Mouse (Mus musculus) forebrain, embryonic 10.5 days (tissue): Measurements from ENCODE around the gene Ntm. TPM values are rescaled to one million over a fixed set of nuclear protein-coding genes. Genes with fewer than 3 reads are reported as not detected.

Experiments used
- DNase-seq: peaks from one replicate; pipeline ENCODE4 v3.0.0-alpha.2; 2017; ENCODE audit warnings: low spot score; ENCODE audit errors: extremely low spot score
- H3K27ac ChIP-seq: fragments of 300-500 bp; sonication (generic); 2 replicates; pipeline ENCODE4 v1.5.1; 2016; ENCODE audit warnings: mild to moderate bottlenecking
- H3K27me3 ChIP-seq: fragments of 300-500 bp; sonication (generic); 2 replicates; pipeline ENCODE4 v1.6.1; 2016; ENCODE audit warnings: mild to moderate bottlenecking; ENCODE audit not compliant: poor library complexity, severe bottlenecking
- H3K36me3 ChIP-seq: fragments of 300-500 bp; sonication (generic); replicated peaks from 2 replicates; pipeline ENCODE4 v1.6.1; 2016; ENCODE audit warnings: mild to moderate bottlenecking, moderate library complexity
- H3K4me1 ChIP-seq: fragments of 300-500 bp; sonication (generic); 2 replicates; pipeline ENCODE4 v1.6.1; 2016
- H3K4me3 ChIP-seq: fragments of 300-500 bp; sonication (generic); 2 replicates; pipeline ENCODE4 v1.5.1; 2016; ENCODE audit warnings: mild to moderate bottlenecking, moderate library complexity
- H3K9me3 ChIP-seq: fragments of 300-500 bp; sonication (generic); 2 replicates; pipeline ENCODE4 v1.6.1; 2016; ENCODE audit warnings: mild to moderate bottlenecking, moderate library complexity
- WGBS: fragments of 180-500 bp; shearing (Covaris S2); methylation state at CpG from one replicate; pipeline ENCODE4 v1.1.7; 2016; 5-methylcytosine and 5-hydroxymethylcytosine counted together
- polyA plus RNA-seq: library from polyadenylated mRNA; unstranded; fragments of >200 nt; fragmentation: Nextera tagmentation; extraction: Ambion mirVana; gene quantifications from 2 replicates; pipeline ENCODE4 v1.2.1, GENCODE M21; 2016

Ntm gene
- polyA plus RNA-seq, 1 experiment from 2014 or later: 6.5 TPM

DNA sequence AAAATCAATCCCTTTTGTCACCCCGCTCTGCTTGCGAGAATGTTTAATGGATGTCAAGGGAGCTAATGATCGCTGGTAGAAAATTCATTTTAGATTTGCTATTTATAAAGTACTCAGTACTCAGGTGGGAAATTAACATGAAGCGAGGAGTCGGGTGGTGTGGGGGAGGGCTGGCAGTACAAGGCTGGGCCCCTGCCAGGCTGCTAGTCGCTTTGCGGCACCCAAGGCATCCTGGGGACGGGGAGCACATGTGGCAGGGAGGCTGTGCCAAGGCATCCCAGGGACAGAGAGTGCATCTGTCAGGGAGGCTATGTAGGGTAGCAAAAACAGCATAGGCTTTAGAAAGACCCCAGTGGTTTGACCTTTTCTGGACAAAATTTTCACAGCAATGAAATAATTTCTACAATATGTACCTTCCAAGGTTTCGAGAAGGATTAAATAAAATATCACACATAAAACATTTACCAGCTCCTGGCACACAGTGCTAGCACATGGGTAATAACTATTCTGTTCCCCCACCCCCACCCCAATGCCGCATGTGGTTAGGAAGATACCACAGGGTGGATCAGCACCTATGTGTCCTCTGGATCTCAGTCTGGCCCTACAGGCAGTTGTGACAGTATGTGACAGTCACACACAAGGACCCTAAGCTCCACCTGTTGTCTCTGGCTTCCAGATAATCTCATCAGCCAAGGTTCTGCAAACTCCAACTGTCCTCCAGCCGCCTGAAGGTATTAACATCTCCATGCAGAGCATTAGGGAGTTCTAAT lies 20.6 kb downstream of the Ntm start:
- Histone ChIP-seq H3K4me1 (peaks cover 16% of the 10 kb centered on the region), H3K9me3 (no peaks in the 10 kb centered on the region), H3K27ac (no peak overlapping the region), H3K4me3 (no peak overlapping the region), H3K27me3 (peaks cover 51% of the 10 kb centered on the region), H3K36me3 (no peaks in the 10 kb centered on the region)
- WGBS: 71% methylated on average over 11 of the region's 11 CpGs
- DNase-seq: no peak

GRCm38 (mm10) chr9:29939517-29940034 lies 23.4 kb downstream of the Ntm start:
- no peaks in the 10 kb centered on the region for H3K36me3 ChIP-seq
- no peaks in the 10 kb centered on the region for H3K9me3 ChIP-seq
- no peak overlapping the region for H3K27ac ChIP-seq
- H3K4me3 ChIP-seq: no peak overlapping the region
- 76% methylated on average over 16 of the region's 16 CpGs for WGBS
- peaks cover 16% of the 10 kb centered on the region for H3K4me1 ChIP-seq
- DNase-seq: no peak
- peaks cover 52% of the 10 kb centered on the region for H3K27me3 ChIP-seq

DNA sequence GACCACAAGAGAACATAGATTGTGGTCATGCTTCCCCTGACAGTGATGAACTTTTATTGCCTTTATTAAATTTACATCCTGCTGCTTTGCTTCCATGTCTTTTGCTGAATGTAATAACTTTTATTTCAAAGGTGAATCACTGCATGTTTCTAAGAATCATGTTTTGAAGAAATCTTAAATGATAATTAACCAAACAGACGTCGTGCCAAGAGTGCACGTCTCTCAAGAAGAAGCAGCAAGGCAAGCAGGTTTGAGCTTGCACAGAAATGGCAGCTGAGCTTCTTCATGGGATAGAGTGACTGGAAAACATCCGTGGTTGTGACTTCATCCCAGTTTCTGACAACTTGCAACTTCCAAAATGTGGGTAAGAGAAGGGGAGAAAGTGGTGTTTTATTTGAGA lies 34.1 kb downstream of the Ntm start:
- DNase-seq: no peak
- Histone ChIP-seq H3K9me3 (no peaks in the 10 kb centered on the region), H3K36me3 (no peaks in the 10 kb centered on the region), H3K27ac (no peak overlapping the region), H3K27me3 (no peaks in the 10 kb centered on the region), H3K4me1 (peaks cover 7% of the 10 kb centered on the region; the same call in 1 of the 2 replicates), H3K4me3 (no peak overlapping the region)
- 93% methylated on average over 4 of the region's 4 CpGs for WGBS

DNA sequence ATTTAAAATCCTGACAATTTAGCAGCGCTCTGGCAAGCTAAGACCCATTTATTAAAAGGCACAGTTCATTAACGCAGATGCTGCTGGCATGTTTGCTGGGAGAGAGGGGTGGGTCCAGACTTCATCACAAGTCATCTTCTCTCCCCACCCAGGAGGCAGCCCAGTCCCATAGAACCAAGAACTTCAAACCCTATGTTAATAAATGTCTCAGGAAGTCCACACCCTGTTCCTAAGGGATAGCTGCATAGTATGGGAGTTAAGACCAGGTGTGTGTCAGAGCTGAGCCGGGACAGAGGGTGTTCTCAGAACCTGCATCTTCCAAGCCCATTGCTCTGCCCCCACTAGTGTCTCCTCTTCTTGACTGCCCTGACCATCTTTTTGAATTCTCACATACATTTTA lies 37.6 kb downstream of the Ntm start:
- peaks cover 20% of the 10 kb centered on the region for H3K27me3 ChIP-seq
- no peak overlapping the region for H3K4me3 ChIP-seq
- no peaks in the 10 kb centered on the region for H3K36me3 ChIP-seq
- no peak overlapping the region for H3K27ac ChIP-seq
- H3K9me3 ChIP-seq: no peaks in the 10 kb centered on the region
- no peak for DNase-seq
- peaks cover 21% of the 10 kb centered on the region for H3K4me1 ChIP-seq
- 81% methylated on average over 3 of the region's 3 CpGs for WGBS

DNA sequence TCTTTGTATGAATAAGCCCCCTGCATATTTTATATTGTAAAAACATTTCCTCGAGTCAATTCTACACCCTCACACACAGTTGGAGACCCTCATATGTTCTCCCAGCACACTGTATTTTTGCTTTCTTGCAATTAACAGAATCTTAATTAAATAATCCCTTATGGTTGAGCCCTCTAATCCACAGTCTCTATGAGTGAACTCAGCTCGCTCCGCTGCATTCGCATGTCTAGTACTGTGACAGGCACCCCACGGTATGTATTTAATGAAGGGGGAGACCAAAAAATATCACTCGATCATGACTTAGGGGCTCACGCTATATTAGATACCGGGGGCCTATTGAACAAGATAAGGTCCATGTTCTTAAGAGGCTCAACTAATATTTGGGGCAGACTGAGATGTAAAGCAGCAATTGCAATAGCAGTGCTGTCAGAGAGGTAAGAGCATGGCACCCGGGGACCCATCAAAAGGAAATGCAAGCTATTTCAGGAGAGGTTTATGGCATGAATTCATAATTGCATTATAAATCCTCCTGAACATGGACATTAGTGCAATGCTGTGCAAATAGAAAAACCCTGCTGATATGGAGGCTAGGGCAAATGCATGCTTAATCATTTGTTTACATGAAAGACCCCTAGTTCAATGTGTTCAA lies 64.4 kb downstream of the Ntm start:
- 82% methylated on average over 9 of the region's 9 CpGs for WGBS
- H3K4me1 ChIP-seq: no peaks in the 10 kb centered on the region
- DNase-seq: no peak

DNA sequence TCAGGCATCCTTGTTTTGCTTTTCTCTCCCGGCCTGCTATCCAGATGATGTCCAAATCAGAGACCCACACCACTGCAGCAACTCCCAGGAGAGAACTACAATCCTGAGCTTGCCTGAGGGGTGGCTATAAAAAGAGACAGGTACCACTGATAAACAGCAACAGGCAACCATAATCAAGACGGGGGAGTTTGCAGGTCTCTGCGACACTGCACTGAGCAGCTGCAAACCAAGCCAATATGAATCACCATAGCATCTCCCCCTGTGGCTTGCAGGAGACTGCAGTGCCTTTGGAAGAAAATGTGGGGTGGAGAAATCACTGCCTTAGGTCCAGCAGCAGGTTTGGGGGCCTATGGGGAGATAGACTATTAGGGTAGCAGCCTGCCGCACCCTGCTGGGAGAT lies 65.5 kb downstream of the Ntm start:
- 74% methylated on average over 4 of the region's 4 CpGs for WGBS
- H3K4me3 ChIP-seq: no peak overlapping the region
- no peaks in the 10 kb centered on the region for H3K4me1 ChIP-seq
- no peaks in the 10 kb centered on the region for H3K9me3 ChIP-seq
- no peaks in the 10 kb centered on the region for H3K36me3 ChIP-seq
- no peaks in the 10 kb centered on the region for H3K27me3 ChIP-seq
- H3K27ac ChIP-seq: no peak overlapping the region
- no peak for DNase-seq

More for the DNA sequence above, 64.4 kb downstream of the Ntm start:
- no peaks in the 10 kb centered on the region for H3K9me3 ChIP-seq
- H3K36me3 ChIP-seq: no peaks in the 10 kb centered on the region
- H3K27me3 ChIP-seq: no peaks in the 10 kb centered on the region
- no peak overlapping the region for H3K27ac ChIP-seq
- H3K4me3 ChIP-seq: no peak overlapping the region

DNA sequence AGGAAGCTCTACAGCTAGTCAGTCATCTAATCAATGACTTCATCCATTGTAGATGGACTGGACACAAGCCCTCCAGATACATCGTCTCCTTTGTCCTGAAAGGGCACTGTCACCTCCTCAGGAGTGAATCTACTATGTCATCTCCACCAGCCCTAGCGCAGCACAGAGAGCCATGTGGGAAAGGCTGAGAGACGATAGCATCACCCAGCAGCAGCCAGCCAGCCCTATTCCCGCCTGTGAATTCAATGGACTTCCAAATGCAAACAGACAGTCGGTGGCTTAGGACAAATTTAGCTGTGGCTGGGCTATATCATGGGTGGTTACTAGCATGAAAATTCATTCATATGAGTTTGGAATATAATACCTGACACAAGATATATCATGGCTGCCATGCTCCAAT lies 70.1 kb downstream of the Ntm start:
- no peaks in the 10 kb centered on the region for H3K9me3 ChIP-seq
- H3K36me3 ChIP-seq: no peaks in the 10 kb centered on the region
- H3K4me1 ChIP-seq: no peaks in the 10 kb centered on the region
- no peaks in the 10 kb centered on the region for H3K27me3 ChIP-seq
- no peak overlapping the region for H3K4me3 ChIP-seq
- no peak overlapping the region for H3K27ac ChIP-seq
- 91% methylated on average over 5 of the region's 5 CpGs for WGBS
- no peak for DNase-seq

- H3K27ac ChIP-seq: no peak overlapping the region
- H3K9me3 ChIP-seq: no peaks in the 10 kb centered on the region
- H3K27me3 ChIP-seq: no peaks in the 10 kb centered on the region
- peaks cover 5% of the 10 kb centered on the region for H3K4me1 ChIP-seq
- DNase-seq: no peak
- WGBS: 92% methylated on average over 3 of the region's 3 CpGs
- H3K4me3 ChIP-seq: no peak overlapping the region
- no peaks in the 10 kb centered on the region for H3K36me3 ChIP-seq
Measured at GRCm38 (mm10) chr9:29888712-29889111, 74.2 kb downstream of the Ntm start.

GRCm38 (mm10) chr9:29887924-29888323 lies 75.0 kb downstream of the Ntm start:
- 89% methylated on average over 5 of the region's 5 CpGs for WGBS
- H3K36me3 ChIP-seq: no peaks in the 10 kb centered on the region
- DNase-seq: no peak

GRCm38 (mm10) chr9:29884062-29884461 lies 78.9 kb downstream of the Ntm start:
- H3K27me3 ChIP-seq: peaks cover 17% of the 10 kb centered on the region
- DNase-seq: no peak
- no peaks in the 10 kb centered on the region for H3K36me3 ChIP-seq
- H3K9me3 ChIP-seq: no peaks in the 10 kb centered on the region
- H3K4me1 ChIP-seq: peaks cover 11% of the 10 kb centered on the region
- WGBS: 41% methylated on average over 3 of the region's 3 CpGs
- no peak overlapping the region for H3K27ac ChIP-seq
- H3K4me3 ChIP-seq: no peak overlapping the region

More at GRCm38 (mm10) chr9:29887924-29888323, 75.0 kb downstream of the Ntm start:
- peaks cover 11% of the 10 kb centered on the region for H3K4me1 ChIP-seq
- H3K4me3 ChIP-seq: no peak overlapping the region
- 0 out of 2 replicates have a peak, but pooled peaks cover 2% of the 10 kb centered on the region for H3K27me3 ChIP-seq
- no peak overlapping the region for H3K27ac ChIP-seq
- no peaks in the 10 kb centered on the region for H3K9me3 ChIP-seq

- Histone ChIP-seq H3K4me3 (no peak overlapping the region), H3K36me3 (no peaks in the 10 kb centered on the region), H3K27ac (no peak overlapping the region), H3K4me1 (peaks cover 11% of the 10 kb centered on the region), H3K27me3 (peaks cover 38% of the 10 kb centered on the region), H3K9me3 (no peaks in the 10 kb centered on the region)
- 87% methylated on average over 5 of the region's 5 CpGs for WGBS
- DNase-seq: no peak
Measured at GRCm38 (mm10) chr9:29881614-29882013, 81.3 kb downstream of the Ntm start.

GRCm38 (mm10) chr9:29877583-29877982 lies 85.4 kb downstream of the Ntm start:
- H3K4me1 ChIP-seq: peaks cover 29% of the 10 kb centered on the region
- no peak overlapping the region for H3K4me3 ChIP-seq
- no peak overlapping the region for H3K27ac ChIP-seq
- H3K9me3 ChIP-seq: no peaks in the 10 kb centered on the region
- H3K36me3 ChIP-seq: no peaks in the 10 kb centered on the region
- WGBS: 78% methylated on average over 3 of the region's 3 CpGs
- DNase-seq: no peak
- H3K27me3 ChIP-seq: peaks cover 69% of the 10 kb centered on the region

DNA sequence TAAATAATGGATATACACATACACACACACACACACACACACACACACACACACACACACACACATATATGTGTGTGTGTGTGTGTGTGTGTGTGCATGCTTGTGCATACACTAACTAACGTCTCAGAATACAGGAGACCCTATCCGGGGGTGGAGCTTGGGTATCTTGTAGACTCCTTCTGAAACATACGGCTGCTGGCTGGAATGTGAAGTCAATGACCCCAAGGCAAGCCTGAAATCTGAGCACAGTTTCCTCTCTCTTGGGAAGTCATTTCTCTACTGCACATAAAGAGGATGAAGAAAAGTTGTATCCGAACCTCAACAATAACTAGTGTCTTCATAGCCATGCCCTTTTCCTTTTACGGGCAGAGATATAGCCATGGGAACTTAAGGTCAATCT lies 95.2 kb downstream of the Ntm start:
- H3K9me3 ChIP-seq: no peaks in the 10 kb centered on the region
- no peak overlapping the region for H3K4me3 ChIP-seq
- H3K4me1 ChIP-seq: peaks cover 41% of the 10 kb centered on the region
- no peak for DNase-seq
- H3K27me3 ChIP-seq: peaks cover 88% of the 10 kb centered on the region
- 72% methylated on average over 5 of the region's 5 CpGs for WGBS
- no peaks in the 10 kb centered on the region for H3K36me3 ChIP-seq
- no peak overlapping the region for H3K27ac ChIP-seq
